Mouse (Mus musculus) kidney, adult 11 months (tissue): ENCODE data around the gene Adh1.
A peak's percentile ranks its signal among the peaks of the same experiment; 100 is the strongest.

Experiments
- DNase-seq: peaks from one replicate; pipeline ENCODE4 v3.0.0; 2022

Adh1 gene

GRCm38 (mm10) chr3:138260721-138261669 lies at the start of gene Adh1:
TSS of gene Adh1 (plus strand) at chr3:138260991.
- no peak for DNase-seq

GRCm38 (mm10) chr3:138212431-138212951 lies 48.3 kb upstream of the Adh1 start:
- DNase-seq: no peak

GRCm38 (mm10) chr3:138215395-138215989 lies 45.3 kb upstream of the Adh1 start:
- no peak for DNase-seq

GRCm38 (mm10) chr3:138216091-138216490 lies 44.7 kb upstream of the Adh1 start:
- no peak for DNase-seq

GRCm38 (mm10) chr3:138217631-138218264 lies 43.0 kb upstream of the Adh1 start, which contains the start of gene Adh7:
TSS of gene Adh7 (plus strand) at chr3:138217760.
- no peak for DNase-seq

- DNase-seq: no peak
Measured at GRCm38 (mm10) chr3:138221116-138221515, 39.7 kb upstream of the Adh1 start.

GRCm38 (mm10) chr3:138222511-138222910 lies 38.3 kb upstream of the Adh1 start:
- no peak for DNase-seq

GRCm38 (mm10) chr3:138222952-138223351 lies 37.8 kb upstream of the Adh1 start:
- peak; percentile 63 for DNase-seq

- no peak for DNase-seq
Measured at GRCm38 (mm10) chr3:138224363-138224954, 36.3 kb upstream of the Adh1 start.

- no peak for DNase-seq
Measured at GRCm38 (mm10) chr3:138225331-138225730, 35.5 kb upstream of the Adh1 start.

- peak; percentile 39 for DNase-seq
Measured at GRCm38 (mm10) chr3:138225853-138226252, 34.9 kb upstream of the Adh1 start.

- no peak for DNase-seq
Measured at GRCm38 (mm10) chr3:138226476-138226875, 34.3 kb upstream of the Adh1 start.

GRCm38 (mm10) chr3:138227082-138227481 lies 33.7 kb upstream of the Adh1 start:
- no peak for DNase-seq

- no peak for DNase-seq
Measured at GRCm38 (mm10) chr3:138227782-138228181, 33.0 kb upstream of the Adh1 start.

GRCm38 (mm10) chr3:138229448-138229847 lies 31.3 kb upstream of the Adh1 start:
- DNase-seq: no peak

- DNase-seq: no peak
Measured at GRCm38 (mm10) chr3:138230266-138230665, 30.5 kb upstream of the Adh1 start.

GRCm38 (mm10) chr3:138231531-138231930 lies 29.3 kb upstream of the Adh1 start:
- DNase-seq: no peak

- no peak for DNase-seq
Measured at GRCm38 (mm10) chr3:138236546-138237163, 24.1 kb upstream of the Adh1 start.

- no peak for DNase-seq
Measured at GRCm38 (mm10) chr3:138238046-138238445, 22.7 kb upstream of the Adh1 start.

GRCm38 (mm10) chr3:138239461-138239860 lies 21.3 kb upstream of the Adh1 start:
- DNase-seq: no peak

GRCm38 (mm10) chr3:138240411-138240810 lies 20.4 kb upstream of the Adh1 start:
- no peak for DNase-seq

GRCm38 (mm10) chr3:138240942-138241341 lies 19.8 kb upstream of the Adh1 start:
- no peak for DNase-seq
